8 mouse cellular contexts compared by ENCODE assay signal in the genomic region with DNA sequence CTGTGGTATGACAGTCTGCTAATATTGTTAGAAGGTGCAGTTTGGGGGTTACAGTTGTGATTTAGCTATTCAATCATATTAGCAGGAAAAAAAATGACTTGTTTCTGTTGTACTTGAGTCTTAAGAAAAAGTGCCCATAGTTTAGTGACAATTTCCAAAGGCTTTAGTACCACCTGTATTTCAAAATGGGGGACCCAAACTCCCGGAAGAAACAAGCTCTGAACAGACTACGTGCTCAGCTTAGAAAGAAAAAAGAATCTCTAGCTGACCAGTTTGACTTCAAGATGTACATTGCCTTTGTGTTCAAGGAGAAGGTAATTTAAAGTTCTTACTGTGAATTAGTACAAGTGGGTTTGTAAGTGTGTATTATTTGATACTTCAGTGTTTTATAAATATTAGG. TPM values are rescaled to one million over a fixed set of nuclear protein-coding genes. Genes with fewer than 3 reads are reported as not detected.
A peak's percentile ranks its signal among the peaks of the same experiment; 100 is the strongest.
DNase-seq lines count a peak whose midpoint lies in the region; ATAC-seq and TF ChIP-seq lines count a peak whose summit lies in the region.

No protein-coding gene starts in this region.

- H3K4me2 ChIP-seq in lung, embryonic 15.5 days, result peak overlapping the region; percentile 89
- peak overlapping the region; percentile 81 for H3K4me2 ChIP-seq in neural tube, embryonic 14.5 days (ENCODE audit: low read depth, low read length)

- no peak for TF ChIP-seq POLR2A in embryonic fibroblast, embryonic 13.5 days (IDR thresholded peaks at IDR 0.05; ENCODE audit: low read depth, low read length)
- TF ChIP-seq POLR2A in thymus, adult 2 months (IDR thresholded peaks at IDR 0.05; ENCODE audit: control insufficient read depth, extremely low read depth, insufficient read depth, low read length, poor library complexity), result no peak

- WGBS in lung, embryonic 15.5 days, result 11% methylated on average over 2 of the region's 2 CpGs
- 69% methylated on average over 2 of the region's 2 CpGs for WGBS in limb, embryonic 10.5 days
- 25% methylated on average over 2 of the region's 2 CpGs for WGBS in neural tube, embryonic 14.5 days
- whole genome bisulfite sequencing in thymus, adult 2 months, result 7% methylated on average over 2 of the region's 2 CpGs

- peaks cover 25% of the 10 kb centered on the region; the same call in 1 of the 2 replicates for H3K4me1 ChIP-seq in lung, embryonic 15.5 days
- peaks cover 4% of the 10 kb centered on the region for H3K4me1 ChIP-seq in embryonic fibroblast, embryonic 13.5 days (ENCODE audit: control insufficient read depth, insufficient read depth, low read length)
- H3K4me1 ChIP-seq in limb, embryonic 10.5 days, result peaks cover 32% of the 10 kb centered on the region
- H3K4me1 ChIP-seq in neural tube, embryonic 14.5 days (ENCODE audit: control insufficient read depth, insufficient read depth, low read length), result peaks cover 24% of the 10 kb centered on the region
- H3K4me1 ChIP-seq in thymus, adult 2 months (replicated peaks; ENCODE audit: control insufficient read depth, insufficient read depth, low read length), result peaks cover 7% of the 10 kb centered on the region

- peak overlapping the region; percentile 88 for H3K4me3 ChIP-seq in lung, embryonic 15.5 days
- peak overlapping the region; percentile 100 for H3K4me3 ChIP-seq in embryonic fibroblast, embryonic 13.5 days (ENCODE audit: insufficient read depth, low read length)
- H3K4me3 ChIP-seq in limb, embryonic 10.5 days, result peak overlapping the region; percentile 100
- peak overlapping the region; percentile 64 for H3K4me3 ChIP-seq in neural tube, embryonic 14.5 days (ENCODE audit: low read depth, low read length)
- no peak overlapping the region for H3K4me3 ChIP-seq in thymus, adult 2 months (ENCODE audit: control insufficient read depth, insufficient read depth, low read length)

- TF ChIP-seq CTCF in embryonic fibroblast, embryonic 13.5 days (IDR thresholded peaks at IDR 0.05; ENCODE audit: borderline replicate concordance, insufficient read depth, low read length), result no peak
- no peak for TF ChIP-seq CTCF in thymus, adult 2 months (IDR thresholded peaks at IDR 0.05; ENCODE audit: borderline replicate concordance, control insufficient read depth, extremely low read depth, insufficient read depth, low read length, poor library complexity)

- no peak overlapping the region for H3K27ac ChIP-seq in lung, embryonic 15.5 days
- H3K27ac ChIP-seq in embryonic fibroblast, embryonic 13.5 days (ENCODE audit: insufficient read depth, low read length), result no peak overlapping the region
- no peak overlapping the region for H3K27ac ChIP-seq in limb, embryonic 10.5 days
- no peak overlapping the region for H3K27ac ChIP-seq in neural tube, embryonic 14.5 days (ENCODE audit: low read depth, low read length)
- H3K27ac ChIP-seq in thymus, adult 2 months (ENCODE audit: control insufficient read depth, insufficient read depth, low read length), result no peak overlapping the region

- H3K36me3 ChIP-seq in lung, embryonic 15.5 days, result peaks cover 19% of the 10 kb centered on the region
- peaks cover 36% of the 10 kb centered on the region for H3K36me3 ChIP-seq in limb, embryonic 10.5 days
- H3K36me3 ChIP-seq in neural tube, embryonic 14.5 days (ENCODE audit: control insufficient read depth, insufficient read depth, low read length), result peaks cover 11% of the 10 kb centered on the region; the same call in 1 of the 2 replicates
- peaks cover 31% of the 10 kb centered on the region for H3K36me3 ChIP-seq in thymus, adult 2 months (ENCODE audit: control insufficient read depth, insufficient read depth, low read length)

- no peak for ATAC-seq in lung, embryonic 15.5 days (ENCODE audit: borderline replicate concordance, extremely low read depth, low FRiP score, low TSS enrichment)
- no peak for ATAC-seq in neural tube, embryonic 14.5 days (ENCODE audit: low read depth)

- DNase-seq in lung, postnatal 14 days, result no peak
- DNase-seq in limb, embryonic 10.5 days (ENCODE audit: low spot score), result no peak
- no peak for DNase-seq in thymus, adult 2 months
- DNase-seq in adrenal gland, postnatal 14 days, result no peak
- DNase-seq in right cerebral cortex, adult 2 months (ENCODE audit: low spot score in 2 of 2), result no peak

- peak overlapping the region; percentile 95 for H3K9ac ChIP-seq in lung, embryonic 15.5 days
- H3K9ac ChIP-seq in neural tube, embryonic 14.5 days (replicated peaks; ENCODE audit: low read depth, low read length), result no peak overlapping the region

- no peaks in the 10 kb centered on the region for H3K27me3 ChIP-seq in lung, embryonic 15.5 days
- H3K27me3 ChIP-seq in limb, embryonic 10.5 days (ENCODE audit: low read depth, poor library complexity, severe bottlenecking), result no peaks in the 10 kb centered on the region
- H3K27me3 ChIP-seq in neural tube, embryonic 14.5 days (ENCODE audit: control insufficient read depth, insufficient read depth, low read length), result no peaks in the 10 kb centered on the region
- no peaks in the 10 kb centered on the region for H3K27me3 ChIP-seq in thymus, adult 2 months (ENCODE audit: control insufficient read depth, insufficient read depth, low read length)

- no peaks in the 10 kb centered on the region for H3K9me3 ChIP-seq in lung, embryonic 15.5 days
- no peaks in the 10 kb centered on the region for H3K9me3 ChIP-seq in limb, embryonic 10.5 days (replicated peaks)
- no peaks in the 10 kb centered on the region for H3K9me3 ChIP-seq in neural tube, embryonic 14.5 days (ENCODE audit: control insufficient read depth, low read length)

RNA-seq across cellular contexts. Expression of a gene that starts 1.7 kb away (rescaled TPM):
- polyA plus RNA-seq in lung, embryonic 15.5 days (2015; fragmentation: Nextera tagmentation; extraction: Ambion mirVana), result 16.8 and 19.0 TPM in 2 replicates
- polyA plus RNA-seq in embryonic fibroblast, embryonic 13.5 days (2011; ENCODE audit: insufficient read length, low read depth, missing spikeins), result 125 and 165 TPM in 2 replicates
- 10.0 and 12.5 TPM in 2 replicates for polyA plus RNA-seq in limb, embryonic 10.5 days (2016; fragmentation: Nextera tagmentation; extraction: Ambion mirVana)
- 34.3 and 51.9 TPM in 2 replicates for polyA plus RNA-seq in neural tube, embryonic 14.5 days (2014; fragmentation: Nextera tagmentation; extraction: Ambion mirVana)
- 48.8 and 53.7 TPM in 2 replicates for polyA plus RNA-seq in thymus, adult 2 months (2012; rRNA removed)
- 168 and 171 TPM in 2 replicates for total RNA-seq in adrenal gland, postnatal 14 days (2021)

RNA-seq across cellular contexts. Expression of a gene that starts 28.1 kb away (rescaled TPM):
- 65.4 and 68.6 TPM in 2 replicates for polyA plus RNA-seq in lung, embryonic 15.5 days (2015; fragmentation: Nextera tagmentation; extraction: Ambion mirVana)
- 49.0 and 54.7 TPM in 2 replicates for polyA plus RNA-seq in embryonic fibroblast, embryonic 13.5 days (2011; ENCODE audit: insufficient read length, low read depth, missing spikeins)
- 61.4 and 64.2 TPM in 2 replicates for polyA plus RNA-seq in limb, embryonic 10.5 days (2016; fragmentation: Nextera tagmentation; extraction: Ambion mirVana)
- polyA plus RNA-seq in neural tube, embryonic 14.5 days (2014; fragmentation: Nextera tagmentation; extraction: Ambion mirVana), result 47.8 and 51.2 TPM in 2 replicates
- 49.8 and 51.5 TPM in 2 replicates for polyA plus RNA-seq in thymus, adult 2 months (2012; rRNA removed)
- total RNA-seq in adrenal gland, postnatal 14 days (2021), result 135 and 157 TPM in 2 replicates

RNA-seq across cellular contexts. Expression of a gene that starts 28.3 kb away (rescaled TPM):
- polyA plus RNA-seq in lung, embryonic 15.5 days (2015; fragmentation: Nextera tagmentation; extraction: Ambion mirVana), result 57.6 and 58.9 TPM in 2 replicates
- 36.3 and 41.3 TPM in 2 replicates for polyA plus RNA-seq in embryonic fibroblast, embryonic 13.5 days (2011; ENCODE audit: insufficient read length, low read depth, missing spikeins)
- 74.4 and 74.5 TPM in 2 replicates for polyA plus RNA-seq in limb, embryonic 10.5 days (2016; fragmentation: Nextera tagmentation; extraction: Ambion mirVana)
- 33.9 and 36.0 TPM in 2 replicates for polyA plus RNA-seq in neural tube, embryonic 14.5 days (2014; fragmentation: Nextera tagmentation; extraction: Ambion mirVana)
- 40.3 and 42.4 TPM in 2 replicates for polyA plus RNA-seq in thymus, adult 2 months (2012; rRNA removed)
- total RNA-seq in adrenal gland, postnatal 14 days (2021), result 24.3 and 26.0 TPM in 2 replicates

RNA-seq across cellular contexts. Expression of a gene that starts 41.5 kb away (rescaled TPM):
- 114 and 123 TPM in 2 replicates for polyA plus RNA-seq in lung, embryonic 15.5 days (2015; fragmentation: Nextera tagmentation; extraction: Ambion mirVana)
- polyA plus RNA-seq in embryonic fibroblast, embryonic 13.5 days (2011; ENCODE audit: insufficient read length, low read depth, missing spikeins), result 20.9 and 33.8 TPM in 2 replicates
- polyA plus RNA-seq in limb, embryonic 10.5 days (2016; fragmentation: Nextera tagmentation; extraction: Ambion mirVana), result 170 and 188 TPM in 2 replicates
- 9.9 and 16.5 TPM in 2 replicates for polyA plus RNA-seq in neural tube, embryonic 14.5 days (2014; fragmentation: Nextera tagmentation; extraction: Ambion mirVana)
- 10.6 and 11.9 TPM in 2 replicates for polyA plus RNA-seq in thymus, adult 2 months (2012; rRNA removed)
- total RNA-seq in adrenal gland, postnatal 14 days (2021), result 19.3 and 21.8 TPM in 2 replicates

RNA-seq across cellular contexts. Expression of a gene that starts 41.7 kb away (rescaled TPM):
- polyA plus RNA-seq in lung, embryonic 15.5 days (2015; fragmentation: Nextera tagmentation; extraction: Ambion mirVana), result 0.13 and 0.25 TPM in 2 replicates
- polyA plus RNA-seq in embryonic fibroblast, embryonic 13.5 days (2011; ENCODE audit: insufficient read length, low read depth, missing spikeins), result 0.51 TPM in 1 of 2 replicates, not detected in the other
- 0.09 TPM in 1 of 2 replicates, not detected in the other for polyA plus RNA-seq in limb, embryonic 10.5 days (2016; fragmentation: Nextera tagmentation; extraction: Ambion mirVana)
- 6.1 and 7.0 TPM in 2 replicates for polyA plus RNA-seq in neural tube, embryonic 14.5 days (2014; fragmentation: Nextera tagmentation; extraction: Ambion mirVana)
- polyA plus RNA-seq in thymus, adult 2 months (2012; rRNA removed), result 0.12 and 0.13 TPM in 2 replicates
- 0.83 and 1.3 TPM in 2 replicates for total RNA-seq in adrenal gland, postnatal 14 days (2021)
